Mouse (Mus musculus) forebrain, postnatal 0 days (tissue): ENCODE results near the gene D17Wsu92e. TPM values are rescaled to one million over a fixed set of nuclear protein-coding genes. Genes with fewer than 3 reads are reported as not detected.

Experiments
- ATAC-seq: fragments of 200-750 bp; cut with Nextera tagmentation; 2 replicates; pipeline ENCODE4 v1.8.0; 2017; ENCODE audit warnings: mild to moderate bottlenecking, moderate library complexity
- DNase-seq: peaks from one replicate; pipeline ENCODE4 v3.0.0-alpha.2; 2015
- H3K27ac ChIP-seq: fragments of 300-500 bp; sonication (generic); 2 replicates; pipeline ENCODE4 v1.5.1; 2014; ENCODE audit warnings: low read depth, mild to moderate bottlenecking, antibody characterized with exemption, low read length, moderate library complexity, mixed read lengths
- H3K27me3 ChIP-seq: fragments of 300-500 bp; sonication (generic); 2 replicates; pipeline ENCODE4 v1.6.1; 2014; ENCODE audit warnings: mild to moderate bottlenecking, low read length, mixed read lengths; ENCODE audit not compliant: insufficient read depth
- H3K36me3 ChIP-seq: fragments of 300-500 bp; sonication (generic); 2 replicates; pipeline ENCODE4 v1.6.1; 2014; ENCODE audit warnings: mild to moderate bottlenecking, moderate library complexity; ENCODE audit not compliant: insufficient read depth
- H3K4me1 ChIP-seq: fragments of 300-500 bp; sonication (generic); 2 replicates; pipeline ENCODE4 v1.6.1; 2014; ENCODE audit warnings: antibody characterized with exemption; ENCODE audit not compliant: insufficient read depth
- H3K4me2 ChIP-seq: fragments of 300-500 bp; sonication (generic); 2 replicates; pipeline ENCODE4 v1.6.1; 2014; ENCODE audit warnings: low read depth, mild to moderate bottlenecking, moderate library complexity
- H3K4me3 ChIP-seq: fragments of 300-500 bp; sonication (generic); 2 replicates; pipeline ENCODE4 v1.5.1; 2014; ENCODE audit warnings: low read depth, low read length, mixed read lengths
- H3K9ac ChIP-seq: fragments of 300-500 bp; sonication (generic); 2 replicates; pipeline ENCODE4 v1.6.1; 2014; ENCODE audit warnings: mild to moderate bottlenecking
- H3K9me3 ChIP-seq: fragments of 300-500 bp; sonication (generic); 2 replicates; pipeline ENCODE4 v1.6.1; 2016; ENCODE audit warnings: low read length
- CTCF ChIP-seq: sonication (generic); IDR thresholded peaks from 2 replicates; pipeline ENCODE4 v1.5.1; 2016; ENCODE audit warnings: antibody characterized with exemption, control low read depth, low read depth
- WGBS: fragments of 180-500 bp; shearing (Covaris S2); extraction: QIAGEN DNeasy Blood & Tissue Kit; methylation state at CpG from one replicate; pipeline ENCODE4 v1.1.7; 2014; 5-methylcytosine and 5-hydroxymethylcytosine counted together
- polyA plus RNA-seq: library from polyadenylated mRNA; unstranded; fragments of >200 nt; fragmentation: Nextera tagmentation; extraction: Ambion mirVana; gene quantifications from 2 replicates; pipeline ENCODE4 v1.2.1, GENCODE M21; 2015
- total RNA-seq: library from RNA; depleted of rRNA; stranded (reverse); fragments of >200 nt; gene quantifications from 2 replicates; pipeline ENCODE4 v1.2.3, GENCODE M21; 2014; rRNA removed

The D17Wsu92e gene
- total and polyA plus RNA-seq, 2 experiments from 2014 or later = 9.4 to 63.6 TPM

DNA sequence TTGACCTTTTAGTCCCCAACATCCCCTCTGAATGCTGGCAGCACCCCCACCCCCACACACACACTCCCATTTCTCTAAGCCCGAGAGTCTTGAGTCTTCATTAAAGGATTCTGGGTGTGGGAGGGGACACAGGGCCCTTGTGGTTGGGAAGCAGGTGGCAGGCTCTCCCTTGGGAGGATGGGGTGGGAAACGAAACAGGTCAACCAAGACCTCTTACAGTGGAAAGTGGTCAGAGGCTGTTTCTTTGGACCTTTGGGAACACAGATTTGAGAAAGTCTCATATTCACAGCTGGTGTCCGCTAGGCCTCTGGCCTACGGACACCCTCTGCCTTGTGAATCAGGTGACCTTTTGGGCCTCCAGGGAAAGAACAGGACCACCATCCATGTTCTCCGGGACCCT is 110.8 kb downstream of the D17Wsu92e start:
- 78% methylated on average over 5 of the region's 5 CpGs for WGBS
- TF ChIP-seq CTCF = no peak
- Histone ChIP-seq H3K36me3 (peaks cover 5% of the 10 kb centered on the region), H3K9ac (no peak overlapping the region), H3K27me3 (no peaks in the 10 kb centered on the region), H3K27ac (no peak overlapping the region), H3K4me2 (no peak overlapping the region), H3K4me3 (no peak overlapping the region), H3K4me1 (no peaks in the 10 kb centered on the region), H3K9me3 (no peaks in the 10 kb centered on the region)
- ATAC-seq = no peak
- DNase-seq = no peak

- WGBS = 9% methylated on average over 24 of the region's 25 CpGs
- H3K4me1 ChIP-seq = no peaks in the 10 kb centered on the region
- no peak; the same call in 1 of the 2 replicates for TF ChIP-seq CTCF
- DNase-seq = peak; percentile 76
- H3K4me2 ChIP-seq = peak overlapping the region; percentile 41
- H3K36me3 ChIP-seq = peaks cover 12% of the 10 kb centered on the region
- peak overlapping the region; percentile 9; the same call in 1 of the 2 replicates for H3K27ac ChIP-seq
- ATAC-seq = peak; percentile 87
- 0 out of 2 replicates have a peak overlapping the region, but pooled peaks have one; percentile 9 for H3K4me3 ChIP-seq
- no peak overlapping the region; the same call in 1 of the 2 replicates for H3K9ac ChIP-seq
- no peaks in the 10 kb centered on the region for H3K9me3 ChIP-seq
- H3K27me3 ChIP-seq = no peaks in the 10 kb centered on the region
These were observed 112.3 kb downstream of the D17Wsu92e start for GRCm38 (mm10) chr17:27707954-27708661.

GRCm38 (mm10) chr17:27705661-27706060 is 114.8 kb downstream of the D17Wsu92e start:
- Histone ChIP-seq H3K9me3 (no peaks in the 10 kb centered on the region), H3K27ac (no peak overlapping the region), H3K4me1 (no peaks in the 10 kb centered on the region), H3K27me3 (no peaks in the 10 kb centered on the region), H3K9ac (no peak overlapping the region), H3K4me3 (no peak overlapping the region), H3K36me3 (peaks cover 12% of the 10 kb centered on the region), H3K4me2 (no peak overlapping the region)
- DNase-seq (no peak), ATAC-seq (no peak)
- 42% methylated on average over 10 of the region's 10 CpGs for WGBS
- no peak for TF ChIP-seq CTCF

- no peak overlapping the region for H3K4me2 ChIP-seq
- H3K4me3 ChIP-seq = no peak overlapping the region
- no peak for TF ChIP-seq CTCF
- DNase-seq (peak; percentile 51), ATAC-seq (no peak)
- 65% methylated on average over 5 of the region's 5 CpGs for WGBS
- no peaks in the 10 kb centered on the region for H3K4me1 ChIP-seq
- no peak overlapping the region for H3K9ac ChIP-seq
- H3K27me3 ChIP-seq = no peaks in the 10 kb centered on the region
- no peaks in the 10 kb centered on the region for H3K9me3 ChIP-seq
- H3K27ac ChIP-seq = no peak overlapping the region
- peaks cover 12% of the 10 kb centered on the region for H3K36me3 ChIP-seq
These were observed 116.4 kb downstream of the D17Wsu92e start for GRCm38 (mm10) chr17:27703961-27704621.

- H3K4me1 ChIP-seq = no peaks in the 10 kb centered on the region
- TF ChIP-seq CTCF = peak; percentile 74
- H3K9me3 ChIP-seq = no peaks in the 10 kb centered on the region
- 0 out of 2 replicates have a peak overlapping the region, but pooled peaks have one; percentile 3 for H3K4me3 ChIP-seq
- H3K36me3 ChIP-seq = peaks cover 12% of the 10 kb centered on the region
- DNase-seq (peak; percentile 35), ATAC-seq (no peak; the same call in 1 of the 2 replicates)
- H3K9ac ChIP-seq = no peak overlapping the region
- H3K27ac ChIP-seq = no peak overlapping the region
- H3K4me2 ChIP-seq = peak overlapping the region; percentile 47
- WGBS = 5% methylated on average over 34 of the region's 34 CpGs
- no peaks in the 10 kb centered on the region for H3K27me3 ChIP-seq
These were observed 117.9 kb downstream of the D17Wsu92e start for GRCm38 (mm10) chr17:27702518-27702917.

- Histone ChIP-seq H3K4me1 (no peaks in the 10 kb centered on the region), H3K9me3 (no peaks in the 10 kb centered on the region), H3K9ac (no peak overlapping the region), H3K4me3 (no peak overlapping the region), H3K27me3 (no peaks in the 10 kb centered on the region), H3K36me3 (peaks cover 12% of the 10 kb centered on the region), H3K4me2 (no peak overlapping the region), H3K27ac (peak overlapping the region; percentile 50; the same call in 1 of the 2 replicates)
- WGBS = 81% methylated on average over 6 of the region's 6 CpGs
- DNase-seq (no peak), ATAC-seq (no peak)
- 0 out of 2 replicates have a peak, but pooled peaks have one; percentile 12 for TF ChIP-seq CTCF
These were observed 118.6 kb downstream of the D17Wsu92e start for GRCm38 (mm10) chr17:27701856-27702255.

Other genes with a start within 250 kb of the D17Wsu92e start
- gene Nudt3, start 197.2 kb downstream of the D17Wsu92e start, total RNA-seq = 324 and 329 TPM in 2 replicates
- gene Nudt3, start 197.2 kb downstream of the D17Wsu92e start, polyA plus RNA-seq = 249 TPM in 2 replicates
- not detected in 2 replicates for gene RPS10-NUDT3, start 185.4 kb downstream of the D17Wsu92e start, total RNA-seq
- gene RPS10-NUDT3, start 185.4 kb downstream of the D17Wsu92e start, polyA plus RNA-seq = not detected in 2 replicates
- gene Rps10, start 184.0 kb downstream of the D17Wsu92e start, total RNA-seq = 1,348 and 1,517 TPM in 2 replicates
- gene Rps10, start 184.0 kb downstream of the D17Wsu92e start, polyA plus RNA-seq = 502 and 620 TPM in 2 replicates
- gene Pacsin1, start 165.1 kb downstream of the D17Wsu92e start, total RNA-seq = 29.3 and 38.7 TPM in 2 replicates
- 42.5 and 62.5 TPM in 2 replicates for gene Pacsin1, start 165.1 kb downstream of the D17Wsu92e start, polyA plus RNA-seq
- 2.3 and 3.5 TPM in 2 replicates for gene Spdef, start 91.7 kb downstream of the D17Wsu92e start, total RNA-seq
- gene Spdef, start 91.7 kb downstream of the D17Wsu92e start, polyA plus RNA-seq = 1.5 and 2.3 TPM in 2 replicates
- 137 and 204 TPM in 2 replicates for gene Snrpc, start 17.5 kb upstream of the D17Wsu92e start, total RNA-seq
- gene Snrpc, start 17.5 kb upstream of the D17Wsu92e start, polyA plus RNA-seq = 259 and 297 TPM in 2 replicates
- gene Uhrf1bp1, start 35.8 kb upstream of the D17Wsu92e start, total RNA-seq = 9.8 and 13.6 TPM in 2 replicates
- gene Uhrf1bp1, start 35.8 kb upstream of the D17Wsu92e start, polyA plus RNA-seq = 2.1 and 2.6 TPM in 2 replicates
- 45.0 and 67.4 TPM in 2 replicates for gene Anks1, start 88.7 kb upstream of the D17Wsu92e start, total RNA-seq
- gene Anks1, start 88.7 kb upstream of the D17Wsu92e start, polyA plus RNA-seq = 16.8 and 21.1 TPM in 2 replicates
- 22.9 and 23.9 TPM in 2 replicates for gene Taf11, start 89.2 kb upstream of the D17Wsu92e start, total RNA-seq
- gene Taf11, start 89.2 kb upstream of the D17Wsu92e start, polyA plus RNA-seq = 53.1 and 60.6 TPM in 2 replicates